Mouse (Mus musculus) heart, adult 8-10 months (tissue): ENCODE data around the gene Fabp3. TPM values are rescaled to one million over a fixed set of nuclear protein-coding genes. Genes with fewer than 3 reads are reported as not detected.
A peak's percentile ranks its signal among the peaks of the same experiment; 100 is the strongest.

Experiments used
- DNase-seq: peaks from one replicate; pipeline ENCODE4 v3.0.0; 2022; ENCODE audit warnings: low spot score
- total RNA-seq, 4 experiments: library from RNA; stranded (reverse); gene quantifications; 2 replicates each; pipeline ENCODE4 v1.2.4; 2022

Fabp3 gene
- total RNA-seq, 4 experiments from 2014 or later = 6,025 to 7,484 (median 6,750) TPM

- no peak for DNase-seq
These were observed 13.9 kb upstream of the Fabp3 start for GRCm38 (mm10) chr4:130294513-130294912.

DNA sequence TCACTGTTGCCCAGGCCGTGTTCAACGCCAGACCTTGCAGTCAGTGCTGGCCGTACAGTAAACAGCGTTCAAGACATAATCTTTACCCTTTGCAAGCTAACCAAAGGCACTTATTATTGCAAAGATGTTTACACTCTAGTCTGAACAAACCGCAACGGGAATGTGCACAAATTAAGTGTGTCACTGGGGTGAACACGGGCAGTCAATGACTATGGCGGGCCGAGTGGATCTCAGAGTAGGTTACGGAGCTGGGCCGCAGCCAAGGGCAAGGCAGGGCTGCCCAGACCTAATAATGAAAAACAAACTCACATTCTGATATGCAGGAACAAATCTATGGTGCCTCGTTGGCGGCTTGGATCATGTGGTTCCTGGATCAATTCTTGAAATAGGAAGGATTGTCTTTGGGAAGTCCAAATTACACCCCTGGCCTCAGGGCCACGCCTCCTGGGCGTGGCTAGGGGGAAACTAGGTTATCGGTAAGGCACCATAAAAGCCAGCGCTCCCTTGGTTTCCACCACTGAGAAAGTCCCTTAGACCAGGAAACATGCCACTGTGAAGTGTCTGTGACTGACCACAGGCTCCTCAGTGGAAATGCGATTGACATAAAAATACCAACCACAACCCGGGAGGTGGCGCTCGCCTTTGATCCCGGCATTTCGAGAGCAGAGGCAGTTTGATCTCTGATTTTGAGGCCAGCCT is 13.2 kb upstream of the Fabp3 start:
- DNase-seq = no peak

- DNase-seq = no peak
These were observed 12.0 kb upstream of the Fabp3 start for GRCm38 (mm10) chr4:130296243-130296965.

DNA sequence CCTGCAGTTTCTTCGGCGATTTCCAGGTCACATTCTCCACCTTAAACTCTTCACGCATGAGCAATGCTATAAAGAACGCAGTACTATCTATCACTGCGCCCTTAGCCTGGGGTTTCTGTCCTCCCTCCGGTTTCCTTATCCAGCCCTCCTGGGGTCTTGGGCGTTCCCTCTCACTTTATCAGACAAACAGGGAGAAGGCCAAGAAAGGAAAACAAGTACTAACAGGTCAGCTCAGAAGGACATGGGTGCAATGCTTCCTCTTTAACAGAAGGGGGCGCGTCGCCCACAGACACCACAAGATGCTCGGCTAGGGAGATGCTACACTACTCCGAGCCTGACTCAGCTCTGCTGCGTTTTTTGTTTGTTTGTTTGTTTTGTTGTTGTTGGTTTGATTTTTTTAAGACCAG is 11.3 kb upstream of the Fabp3 start:
- no peak for DNase-seq

DNA sequence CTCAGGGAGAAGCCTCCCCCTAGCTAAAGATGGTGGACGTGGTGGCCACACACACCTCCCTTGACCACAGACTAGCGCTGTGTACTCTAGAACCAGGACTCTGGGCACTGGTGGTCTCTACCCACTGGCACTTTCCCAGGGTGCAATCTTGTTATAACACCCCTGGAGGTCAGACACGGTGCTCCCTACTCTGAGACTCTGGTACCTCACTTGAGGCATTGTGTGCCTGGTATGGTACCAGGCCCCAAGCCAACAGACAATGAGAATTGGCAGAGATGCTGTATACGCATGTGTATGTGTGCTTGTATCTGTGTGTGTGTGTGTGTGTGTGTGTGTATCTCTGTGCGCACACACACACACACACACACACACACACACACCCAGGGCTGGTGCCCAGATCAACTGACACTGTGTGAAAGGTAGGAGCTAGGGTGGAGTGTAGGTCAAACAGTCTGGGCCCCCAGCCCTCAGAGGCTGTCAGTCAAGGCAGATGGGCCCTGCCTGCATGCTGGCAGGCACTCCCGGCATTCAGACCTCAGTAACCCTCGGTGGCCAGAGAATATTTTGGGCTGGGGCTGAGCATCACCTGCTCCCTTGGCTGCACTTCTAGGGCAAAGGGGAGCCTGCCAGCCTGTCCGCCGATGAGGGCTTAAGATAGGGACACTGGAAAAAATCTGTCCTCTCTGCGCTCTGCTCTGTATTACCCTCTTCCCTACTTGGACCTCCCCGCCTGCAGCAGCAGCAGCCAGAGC is 9.3 kb upstream of the Fabp3 start:
- peak; percentile 77 for DNase-seq

DNA sequence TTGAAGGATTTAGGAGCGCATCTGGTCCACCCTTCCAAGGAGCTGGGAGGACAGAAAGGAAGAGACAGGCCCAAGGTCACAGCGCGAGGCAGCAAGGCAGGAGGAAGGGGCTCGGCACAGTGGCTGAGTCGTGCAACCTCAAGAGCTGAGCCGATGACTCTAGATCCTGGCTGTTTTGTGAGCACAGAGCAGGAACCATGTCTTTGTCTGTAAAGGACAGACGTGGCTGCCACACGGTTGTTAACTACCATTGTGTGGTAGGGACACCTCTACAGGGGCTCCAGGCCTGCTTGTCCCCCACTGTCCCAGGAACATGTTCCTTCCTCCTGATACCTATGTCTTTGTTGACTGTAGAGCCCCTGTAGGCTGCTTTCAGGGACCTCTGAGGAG is 8.8 kb upstream of the Fabp3 start:
- no peak for DNase-seq

- no peak for DNase-seq
These were observed 6.0 kb upstream of the Fabp3 start for GRCm38 (mm10) chr4:130302285-130302870.

DNA sequence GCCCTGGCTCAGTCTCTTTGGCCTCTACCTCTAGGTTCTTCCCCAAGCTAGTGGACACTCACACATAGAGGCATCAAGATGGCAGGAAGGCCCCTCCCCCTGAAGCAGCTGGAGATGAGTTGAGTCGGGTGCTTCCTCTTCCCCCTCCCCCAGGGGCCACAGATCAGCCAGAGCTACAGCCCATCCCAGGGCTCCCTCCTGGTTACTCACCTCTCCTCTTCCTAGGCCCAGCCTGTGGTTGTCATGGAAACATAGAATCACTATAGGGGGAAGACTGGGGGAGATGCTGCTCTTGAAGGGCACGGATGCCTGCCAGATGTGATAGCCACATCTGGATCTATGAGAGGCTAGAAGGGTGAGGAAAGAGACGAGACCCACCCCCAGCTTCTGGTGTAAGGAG is 3.6 kb upstream of the Fabp3 start:
- no peak for DNase-seq

DNA sequence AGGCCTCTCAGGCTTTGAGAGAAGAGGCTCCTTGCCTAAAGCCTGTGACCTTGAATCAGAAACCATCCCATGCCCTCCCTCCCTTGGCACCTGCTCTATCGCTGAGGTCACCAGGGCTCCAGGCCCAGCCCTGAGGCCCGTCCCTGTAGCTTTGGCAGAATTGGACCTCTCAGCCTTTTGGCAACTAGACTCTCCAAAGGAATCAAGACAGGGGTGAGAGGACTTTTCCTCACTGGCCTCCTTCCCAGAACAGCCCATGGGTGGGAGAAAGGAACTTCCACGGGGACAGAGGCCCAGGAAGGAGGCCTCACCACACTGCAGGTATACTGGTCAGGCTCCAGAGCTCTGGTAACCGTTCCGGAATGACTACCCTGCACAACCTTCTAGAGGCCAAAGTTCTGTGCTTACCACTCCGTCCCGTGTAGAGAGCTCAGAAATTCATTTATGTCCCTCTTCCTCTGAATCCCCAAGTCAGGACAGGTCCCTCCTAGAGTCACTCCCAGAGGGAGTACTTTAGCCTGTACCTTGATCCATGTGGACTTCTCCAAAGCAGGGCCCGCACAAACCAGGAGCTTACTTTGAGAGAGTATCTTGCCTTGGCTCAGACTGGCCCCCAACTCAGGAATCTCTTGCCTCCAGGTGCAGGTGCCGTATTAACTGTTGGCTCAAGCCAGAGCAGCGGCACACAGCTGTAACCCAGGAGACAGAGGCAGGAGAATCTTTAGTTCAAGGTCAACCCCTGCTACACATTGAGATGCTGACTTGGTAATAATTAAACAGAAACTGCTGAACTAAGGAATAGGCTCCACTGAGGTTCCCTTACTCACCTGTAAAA is 1.4 kb upstream of the Fabp3 start:
- peak; percentile 70 for DNase-seq

GRCm38 (mm10) chr4:130307851-130308230 is 554 bp upstream of the Fabp3 start:
- DNase-seq = peak; percentile 55

GRCm38 (mm10) chr4:130309254-130309653 is 859 bp downstream of the Fabp3 start:
- no peak for DNase-seq

DNA sequence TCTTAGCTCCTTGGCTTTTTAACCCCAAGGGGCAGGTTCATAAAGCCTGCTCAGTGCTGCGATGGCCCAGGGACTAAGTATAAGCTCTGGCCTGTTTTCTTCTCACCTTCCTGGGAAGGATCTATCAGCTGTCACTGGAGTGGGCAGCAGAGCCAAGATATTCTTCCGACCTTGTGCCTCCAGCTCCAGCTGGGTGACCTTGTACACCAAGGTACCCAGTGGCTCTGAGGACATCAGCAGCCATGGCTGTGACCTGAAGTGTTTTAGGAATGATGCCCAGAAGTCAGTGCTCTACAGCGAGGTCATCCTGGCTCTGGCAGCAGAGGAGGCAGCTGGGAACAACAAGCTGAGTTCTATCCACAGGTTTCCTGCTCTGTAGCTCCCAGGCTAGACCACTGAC is 4.1 kb downstream of the Fabp3 start:
- DNase-seq = peak; percentile 64

DNA sequence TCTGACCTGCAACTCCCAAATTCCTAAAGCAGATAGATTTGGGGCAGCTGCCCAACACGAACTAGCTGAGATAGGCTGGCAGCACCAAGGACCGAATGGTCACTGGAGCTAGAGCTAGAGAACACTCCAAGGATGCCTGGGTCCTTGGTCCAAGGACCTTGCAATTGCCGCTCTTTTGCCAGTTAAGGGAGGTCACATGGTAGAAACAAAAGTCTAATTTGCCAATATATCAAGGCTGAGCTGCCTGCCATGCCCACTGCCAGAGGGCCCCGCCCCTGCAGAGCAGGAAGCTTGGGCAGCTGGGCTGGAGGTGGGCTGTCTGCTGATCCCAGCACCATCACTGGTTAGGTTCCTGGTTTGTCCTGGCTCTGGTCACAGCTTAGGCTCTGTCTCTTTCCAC is 5.2 kb downstream of the Fabp3 start:
- DNase-seq = no peak

DNA sequence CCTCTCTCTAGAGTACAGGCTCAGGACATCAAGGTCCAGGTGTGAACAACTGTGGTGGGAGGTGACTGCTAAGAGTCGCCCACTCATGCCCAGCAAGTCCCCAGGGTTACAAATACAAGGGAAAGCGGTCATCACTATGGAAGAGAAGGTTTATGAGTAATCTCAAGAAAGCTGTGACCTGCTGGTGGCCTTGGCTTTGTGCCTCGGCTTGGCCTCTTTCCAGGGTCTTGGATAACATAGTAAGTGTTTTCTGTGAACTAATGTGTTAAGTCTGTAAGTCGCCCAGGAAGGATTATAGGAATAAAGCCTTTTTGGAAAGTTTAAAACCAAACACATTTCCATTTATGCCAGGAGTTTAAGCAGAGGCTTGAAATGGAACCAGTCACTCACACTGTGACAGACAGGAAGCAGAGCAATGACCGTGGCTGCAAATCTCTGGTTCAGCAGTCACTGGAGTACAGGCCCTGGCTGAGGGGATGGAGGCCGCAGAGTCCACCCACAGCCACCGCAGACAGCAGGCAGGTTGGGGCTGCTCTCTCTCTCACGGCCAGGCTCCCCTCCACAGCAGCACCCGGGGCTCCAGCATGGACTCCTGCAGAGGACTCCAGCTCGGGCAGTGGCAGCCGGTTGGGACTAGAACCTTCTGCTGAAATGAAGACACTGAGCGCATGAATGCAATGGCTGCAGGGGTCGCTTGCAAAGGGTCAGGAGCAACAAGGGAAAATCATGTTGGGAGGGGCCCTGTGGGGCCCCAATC is 7.6 kb downstream of the Fabp3 start:
- DNase-seq = no peak

DNA sequence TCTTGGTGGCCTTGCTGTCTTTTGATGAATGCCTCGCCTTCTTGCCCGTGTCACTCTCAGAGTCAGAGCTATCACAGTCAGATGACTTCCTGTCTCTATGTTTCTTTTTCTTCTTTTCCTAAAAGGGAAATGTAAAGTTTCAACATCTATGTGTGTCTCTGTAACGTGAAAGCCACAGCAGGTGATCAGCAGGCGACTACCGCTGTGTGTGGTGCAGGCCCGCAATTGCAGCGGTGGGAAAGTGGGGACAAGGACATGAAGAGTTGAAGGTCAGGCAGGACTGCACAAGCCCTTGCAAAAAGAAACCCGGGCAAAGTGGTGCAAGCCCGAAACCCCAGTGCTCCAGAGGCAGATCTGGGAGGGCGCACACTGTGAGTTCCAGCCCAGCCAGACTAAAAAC is 8.3 kb downstream of the Fabp3 start:
- no peak for DNase-seq

DNA sequence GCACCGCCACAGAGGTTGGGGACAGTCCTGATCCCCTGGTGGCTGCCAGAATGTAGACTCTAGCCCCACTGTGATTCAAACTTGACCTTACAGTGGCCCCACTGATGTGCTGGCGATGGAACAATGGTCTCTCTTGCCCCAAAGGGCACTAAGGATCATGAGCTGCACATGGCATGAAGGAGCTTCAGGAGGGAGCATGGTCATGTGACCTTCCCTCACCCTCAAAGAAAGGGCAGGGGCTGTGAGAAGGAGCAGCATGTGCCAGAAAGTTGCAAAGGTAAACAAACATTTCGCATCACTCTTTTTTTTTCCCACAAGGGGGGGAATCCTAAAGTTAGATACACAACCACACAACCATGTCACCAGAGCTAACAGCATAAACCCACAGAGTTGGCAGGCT is 9.7 kb downstream of the Fabp3 start:
- DNase-seq = no peak

DNA sequence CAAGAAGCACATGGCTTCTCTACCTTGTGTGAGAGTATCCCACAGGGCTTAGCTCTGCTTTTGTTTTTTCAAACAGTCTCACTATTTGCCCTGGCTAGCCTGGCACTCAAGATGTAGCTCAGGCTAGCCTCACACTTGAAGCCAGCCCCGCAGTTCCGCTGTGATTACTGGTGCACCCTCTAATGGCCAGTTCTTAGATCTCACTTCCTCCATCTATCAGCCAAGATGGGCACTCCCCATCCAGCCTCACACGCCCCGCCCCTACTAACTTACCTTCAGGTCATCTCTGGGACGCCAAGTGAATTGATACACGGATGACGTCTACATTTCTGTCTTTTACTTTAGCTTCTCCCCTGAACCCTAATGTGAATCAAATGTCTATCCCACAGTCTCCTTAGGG is 11.2 kb downstream of the Fabp3 start:
- no peak for DNase-seq

DNA sequence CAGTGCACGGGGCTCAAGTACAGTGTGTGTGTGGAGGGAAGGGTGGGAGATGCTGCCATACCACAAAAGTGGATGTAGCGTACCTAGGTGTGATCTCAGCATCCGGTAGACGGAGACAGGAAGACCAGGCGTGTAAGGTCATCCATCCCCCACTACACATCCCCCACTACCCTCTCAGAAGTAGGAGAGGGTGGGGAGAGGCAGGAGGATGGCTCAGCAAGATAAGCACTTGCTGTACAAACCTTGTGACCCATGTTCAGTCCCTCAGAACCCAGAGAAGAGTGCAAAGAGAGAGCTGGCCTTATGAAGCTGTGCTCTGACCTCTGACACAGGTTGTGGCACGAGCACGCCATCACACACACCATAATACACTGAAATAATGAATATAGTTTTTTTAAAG is 13.2 kb downstream of the Fabp3 start:
- DNase-seq = no peak

DNA sequence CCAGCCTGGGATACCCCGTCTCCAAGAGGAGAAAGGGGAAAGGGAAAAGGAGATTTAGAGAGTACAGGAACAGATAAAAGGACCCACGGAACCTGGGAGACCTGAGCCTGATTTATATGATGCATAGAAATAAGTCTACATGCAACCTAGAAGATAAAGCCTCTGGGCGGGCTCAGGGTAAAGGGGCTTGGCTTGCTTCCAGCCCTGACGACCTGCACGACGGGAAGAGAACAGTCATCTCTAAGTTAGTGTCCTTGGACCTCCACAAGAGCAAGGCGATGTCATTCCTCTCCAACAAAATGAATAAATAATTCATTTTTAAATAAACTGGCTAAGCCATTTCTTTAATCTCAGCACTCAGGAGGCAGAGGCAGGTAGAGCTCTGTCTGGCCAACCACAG is 14.2 kb downstream of the Fabp3 start:
- DNase-seq = no peak

DNA sequence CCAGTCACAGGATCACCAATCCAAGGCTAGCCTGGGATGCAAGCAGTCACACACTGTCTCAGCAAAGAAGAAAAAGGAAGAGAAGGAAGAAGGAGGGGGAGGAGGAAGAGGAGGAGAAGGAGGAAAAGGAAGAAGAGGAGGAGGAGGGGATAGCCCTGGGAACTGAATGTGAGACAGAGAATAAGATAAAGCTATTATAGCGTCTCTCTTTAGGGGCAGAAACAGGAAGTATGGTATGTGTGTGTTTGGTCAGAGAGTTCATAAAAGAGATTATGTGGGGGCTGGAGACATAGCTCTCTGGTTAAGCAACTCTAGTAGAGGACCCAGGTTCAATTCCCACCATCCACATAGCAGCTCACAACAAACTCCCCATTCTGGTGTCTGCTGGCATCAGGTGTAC is 14.8 kb downstream of the Fabp3 start:
- DNase-seq = no peak

- DNase-seq = peak; percentile 48
These were observed 15.2 kb downstream of the Fabp3 start for GRCm38 (mm10) chr4:130323607-130324006.
